Mouse (Mus musculus) liver, embryonic 15.5 days (tissue): ENCODE data around the gene G0s2. TPM values are rescaled to one million over a fixed set of nuclear protein-coding genes. Genes with fewer than 3 reads are reported as not detected.
"Not testable (repeated sequence)": the region's sequence is repeated elsewhere in the genome, so short reads cannot be mapped to it uniquely, and the experiment has no call there.

ENCODE experiments used
- ATAC-seq: fragments of 200-750 bp; cut with Nextera tagmentation; 2 replicates; pipeline ENCODE4 v1.8.0; 2017; ENCODE audit warnings: moderate number of reproducible peaks, mild to moderate bottlenecking, moderate library complexity; ENCODE audit not compliant: insufficient read depth
- H3K27ac ChIP-seq: fragments of 300-500 bp; sonication (generic); replicated peaks from 2 replicates; pipeline ENCODE4 v1.5.1; 2015; ENCODE audit warnings: mild to moderate bottlenecking, inconsistent platforms
- H3K27me3 ChIP-seq: fragments of 300-500 bp; sonication (generic); 2 replicates; pipeline ENCODE4 v1.6.1; 2015; ENCODE audit warnings: mild to moderate bottlenecking, inconsistent platforms
- H3K36me3 ChIP-seq: fragments of 300-500 bp; sonication (generic); replicated peaks from 2 replicates; pipeline ENCODE4 v1.6.1; 2015; ENCODE audit warnings: moderate library complexity, mild to moderate bottlenecking, inconsistent platforms
- H3K4me1 ChIP-seq: fragments of 300-500 bp; sonication (generic); replicated peaks from 2 replicates; pipeline ENCODE4 v1.6.1; 2015; ENCODE audit warnings: inconsistent platforms
- H3K4me2 ChIP-seq: fragments of 300-500 bp; sonication (generic); 2 replicates; pipeline ENCODE4 v1.6.1; 2015; ENCODE audit warnings: moderate library complexity, mild to moderate bottlenecking, inconsistent platforms
- H3K4me3 ChIP-seq: fragments of 300-500 bp; sonication (generic); replicated peaks from 2 replicates; pipeline ENCODE4 v1.5.1; 2015; ENCODE audit warnings: mild to moderate bottlenecking, inconsistent platforms
- H3K9ac ChIP-seq: fragments of 300-500 bp; sonication (generic); 2 replicates; pipeline ENCODE4 v1.6.1; 2015; ENCODE audit warnings: moderate library complexity, mild to moderate bottlenecking, inconsistent platforms
- H3K9me3 ChIP-seq: fragments of 300-500 bp; sonication (generic); replicated peaks from 2 replicates; pipeline ENCODE4 v1.6.1; 2016; ENCODE audit warnings: inconsistent platforms
- WGBS: fragments of 180-500 bp; shearing (Covaris S2); methylation state at CpG from one replicate; pipeline ENCODE4 v1.1.7; 2015; ENCODE audit warnings: mixed read lengths; ENCODE audit not compliant: insufficient replicate concordance; 5-methylcytosine and 5-hydroxymethylcytosine counted together
- polyA plus RNA-seq: library from polyadenylated mRNA; unstranded; fragments of >200 nt; fragmentation: Nextera tagmentation; extraction: Ambion mirVana; gene quantifications from 2 replicates; pipeline ENCODE4 v1.2.1, GENCODE M21; 2015

Gene G0s2
- polyA plus RNA-seq, 1 experiment from 2014 or later, result 105 TPM

DNA sequence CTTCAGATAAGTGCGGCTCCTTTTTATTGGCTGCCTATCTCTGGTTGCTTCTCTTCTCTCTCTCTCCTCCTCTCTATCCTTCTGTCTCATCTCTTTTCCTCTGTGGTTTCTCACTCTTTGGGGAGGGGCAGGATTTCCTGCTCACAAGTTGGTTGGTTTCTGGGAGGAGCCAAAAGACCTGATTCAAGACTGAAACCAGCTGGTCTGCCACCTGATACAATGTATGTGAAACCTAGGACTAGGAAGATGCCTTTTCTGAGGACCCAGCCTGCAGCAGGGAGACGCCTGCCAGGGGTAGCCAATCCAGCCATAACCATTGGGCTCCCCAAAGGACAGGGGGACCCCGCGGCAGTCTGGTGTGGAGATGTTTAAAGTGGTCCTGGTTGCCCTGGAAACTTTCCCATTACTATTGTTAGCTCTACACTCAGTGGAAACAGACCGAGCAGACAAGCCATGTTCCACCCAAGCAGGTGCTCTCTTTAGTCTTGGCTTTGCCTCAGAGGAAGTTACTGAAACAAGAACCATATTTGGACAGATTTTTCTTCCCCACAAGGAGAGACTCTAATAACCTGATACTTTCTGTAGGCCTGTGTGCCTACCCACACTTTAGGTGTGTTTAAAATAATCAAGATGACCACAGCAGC is 8.9 kb downstream of the G0s2 start, which contains the start of gene Hsd11b1:
Gene Hsd11b1 (minus strand): TSS at position 121 of the 644 bp plus-strand sequence.
- no peaks in the 10 kb centered on the region for H3K9me3 ChIP-seq
- H3K4me3 ChIP-seq, result no peak within 1 kb of the TSS
- no peak within 1 kb of the TSS for H3K27ac ChIP-seq
- no peaks in the 10 kb centered on the region for H3K4me1 ChIP-seq
- 34% methylated on average over 5 of the region's 5 CpGs for WGBS
- H3K27me3 ChIP-seq, result no peaks in the 10 kb centered on the region
- no peak for ATAC-seq
- H3K9ac ChIP-seq, result no peak within 1 kb of the TSS
- H3K36me3 ChIP-seq, result no peaks in the 10 kb centered on the region
- no peak within 1 kb of the TSS for H3K4me2 ChIP-seq

DNA sequence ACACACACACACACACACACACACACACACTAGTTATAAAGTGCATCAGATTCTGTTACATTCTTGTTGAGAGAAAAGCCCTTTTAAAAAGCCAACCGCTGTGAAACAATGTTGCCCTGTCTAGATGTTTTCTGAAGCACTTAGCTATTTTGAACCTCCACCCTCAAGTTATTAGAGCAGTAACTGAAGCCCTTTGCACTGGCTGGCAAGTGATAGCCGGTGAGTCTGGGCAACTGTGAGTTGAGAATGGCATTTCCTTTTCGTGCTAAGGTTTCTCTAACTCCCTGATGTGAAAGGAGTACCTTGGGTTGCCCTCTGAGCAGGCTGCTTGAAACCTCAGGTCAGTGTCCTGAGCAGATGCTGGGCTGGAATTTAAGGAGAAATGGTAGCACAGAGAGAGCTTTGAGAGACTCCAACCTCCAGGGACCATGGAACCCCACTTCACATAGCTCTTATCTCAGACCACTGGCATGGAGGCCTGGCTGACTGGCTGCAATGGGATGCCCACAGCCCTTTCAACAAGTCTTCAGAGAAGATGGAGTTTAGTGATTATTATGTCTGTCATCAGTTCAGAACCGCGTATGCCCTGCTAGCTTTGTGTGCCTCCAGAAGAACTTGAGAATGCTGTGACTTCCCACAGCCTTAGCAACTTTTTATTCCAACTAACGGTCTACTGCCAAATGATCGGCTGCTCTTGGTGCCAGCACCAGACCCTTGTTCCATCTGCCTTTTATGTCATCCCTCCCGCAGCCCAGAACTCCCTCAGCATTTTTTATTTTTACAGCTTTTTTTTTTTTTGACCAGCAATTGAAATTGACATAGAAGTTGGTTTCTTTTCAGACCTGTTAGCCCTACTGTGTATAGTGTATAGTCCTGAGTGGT is 9.8 kb downstream of the G0s2 start:
- no peaks in the 10 kb centered on the region for H3K27me3 ChIP-seq
- no peaks in the 10 kb centered on the region for H3K36me3 ChIP-seq
- no peak overlapping the region for H3K9ac ChIP-seq
- no peaks in the 10 kb centered on the region for H3K9me3 ChIP-seq
- no peaks in the 10 kb centered on the region for H3K4me1 ChIP-seq
- ATAC-seq, result no peak
- 51% methylated on average over 8 of the region's 8 CpGs for whole genome bisulfite sequencing
- no peak overlapping the region for H3K27ac ChIP-seq
- H3K4me3 ChIP-seq, result no peak overlapping the region
- H3K4me2 ChIP-seq, result no peak overlapping the region

DNA sequence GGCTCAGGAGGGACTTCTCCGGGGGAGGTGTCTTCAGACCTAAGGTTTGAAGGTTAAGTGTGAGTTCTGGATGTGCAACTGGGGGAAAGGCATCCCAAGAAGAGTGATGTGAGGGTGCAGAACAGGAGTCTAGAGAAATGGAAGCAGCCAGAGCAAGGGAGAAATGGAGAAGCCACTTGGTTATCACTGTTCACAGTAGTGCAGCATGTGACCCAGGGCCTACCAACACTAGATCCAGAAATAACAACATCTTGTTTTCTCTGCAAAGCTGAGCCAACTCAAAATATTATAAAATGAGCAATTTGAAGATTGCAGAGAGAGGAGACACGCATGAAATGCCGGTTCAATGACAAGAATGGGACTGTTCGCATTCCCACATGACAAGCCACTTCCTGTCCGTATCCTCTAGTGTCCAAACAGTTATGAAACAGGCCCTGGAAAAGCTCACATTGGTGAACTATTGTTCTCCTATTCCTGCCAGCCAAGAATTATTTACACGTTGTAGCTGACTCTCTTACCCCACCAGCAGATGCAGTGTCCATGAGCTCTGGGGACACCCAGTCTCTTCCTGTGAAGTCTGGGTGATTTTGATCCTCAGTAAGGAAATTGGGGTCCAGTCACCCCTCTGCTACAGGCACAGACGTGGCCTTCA is 11.0 kb downstream of the G0s2 start:
- ATAC-seq, result 0 out of 2 replicates have a peak, but pooled peaks have one; percentile 22
- Histone ChIP-seq H3K9me3 (no peaks in the 10 kb centered on the region), H3K27me3 (no peaks in the 10 kb centered on the region), H3K4me3 (no peak overlapping the region), H3K4me2 (no peak overlapping the region), H3K36me3 (no peaks in the 10 kb centered on the region), H3K27ac (no peak overlapping the region), H3K4me1 (no peaks in the 10 kb centered on the region), H3K9ac (no peak overlapping the region)
- 44% methylated on average over 7 of the region's 7 CpGs for WGBS

DNA sequence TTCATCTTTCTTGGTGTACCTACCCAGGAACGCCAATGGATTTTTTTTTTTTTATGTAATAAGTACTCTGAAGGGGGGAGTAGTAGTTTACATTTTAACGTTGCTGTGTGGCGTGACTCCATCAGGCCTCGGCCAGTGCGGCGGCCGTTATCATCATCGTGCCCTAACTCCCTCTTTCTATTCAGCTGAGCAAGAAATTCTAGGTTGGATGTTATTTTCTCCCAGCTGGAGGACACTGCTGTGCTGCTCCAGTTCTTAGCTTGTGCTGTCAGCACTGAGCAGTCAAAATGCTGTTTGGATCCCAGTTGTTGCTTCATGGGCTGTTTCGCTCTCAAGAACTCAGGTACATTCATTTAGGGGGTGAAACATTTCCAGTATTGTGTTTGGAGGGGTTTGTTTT is 13.5 kb downstream of the G0s2 start:
- Histone ChIP-seq H3K4me1 (no peaks in the 10 kb centered on the region), H3K9me3 (no peaks in the 10 kb centered on the region), H3K4me3 (no peak overlapping the region), H3K36me3 (no peaks in the 10 kb centered on the region), H3K27me3 (no peaks in the 10 kb centered on the region), H3K9ac (no peak overlapping the region), H3K27ac (no peak overlapping the region), H3K4me2 (no peak overlapping the region)
- 74% methylated on average over 9 of the region's 9 CpGs for WGBS
- ATAC-seq, result no peak

- Histone ChIP-seq H3K4me2 (no peak overlapping the region), H3K4me1 (no peaks in the 10 kb centered on the region), H3K9me3 (no peaks in the 10 kb centered on the region), H3K27me3 (no peaks in the 10 kb centered on the region), H3K36me3 (no peaks in the 10 kb centered on the region), H3K9ac (no peak overlapping the region), H3K27ac (no peak overlapping the region), H3K4me3 (no peak overlapping the region)
- no peak for ATAC-seq
- WGBS, result 46% methylated on average over 5 of the region's 5 CpGs
These were observed 16.4 kb downstream of the G0s2 start for GRCm38 (mm10) chr1:193256621-193257098.

DNA sequence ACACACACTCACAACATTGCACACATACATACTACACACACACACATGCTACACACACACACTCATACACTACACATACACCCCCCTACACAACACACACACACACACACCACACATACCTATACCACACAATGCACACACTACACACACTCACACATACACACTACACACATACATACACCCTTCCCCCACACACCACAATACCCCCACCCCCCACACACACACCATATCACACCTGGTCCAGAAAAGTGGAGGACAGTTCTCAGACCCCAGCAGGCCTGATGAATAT is 16.8 kb downstream of the G0s2 start:
- no peak overlapping the region for H3K9ac ChIP-seq
- no peak overlapping the region for H3K27ac ChIP-seq
- no peaks in the 10 kb centered on the region for H3K4me1 ChIP-seq
- H3K27me3 ChIP-seq, result no peaks in the 10 kb centered on the region
- no peak overlapping the region for H3K4me3 ChIP-seq
- H3K36me3 ChIP-seq, result no peaks in the 10 kb centered on the region
- ATAC-seq, result 0 out of 2 replicates have a peak, but pooled peaks have one; percentile 42
- H3K4me2 ChIP-seq, result no peak overlapping the region
- H3K9me3 ChIP-seq, result no peaks in the 10 kb centered on the region

DNA sequence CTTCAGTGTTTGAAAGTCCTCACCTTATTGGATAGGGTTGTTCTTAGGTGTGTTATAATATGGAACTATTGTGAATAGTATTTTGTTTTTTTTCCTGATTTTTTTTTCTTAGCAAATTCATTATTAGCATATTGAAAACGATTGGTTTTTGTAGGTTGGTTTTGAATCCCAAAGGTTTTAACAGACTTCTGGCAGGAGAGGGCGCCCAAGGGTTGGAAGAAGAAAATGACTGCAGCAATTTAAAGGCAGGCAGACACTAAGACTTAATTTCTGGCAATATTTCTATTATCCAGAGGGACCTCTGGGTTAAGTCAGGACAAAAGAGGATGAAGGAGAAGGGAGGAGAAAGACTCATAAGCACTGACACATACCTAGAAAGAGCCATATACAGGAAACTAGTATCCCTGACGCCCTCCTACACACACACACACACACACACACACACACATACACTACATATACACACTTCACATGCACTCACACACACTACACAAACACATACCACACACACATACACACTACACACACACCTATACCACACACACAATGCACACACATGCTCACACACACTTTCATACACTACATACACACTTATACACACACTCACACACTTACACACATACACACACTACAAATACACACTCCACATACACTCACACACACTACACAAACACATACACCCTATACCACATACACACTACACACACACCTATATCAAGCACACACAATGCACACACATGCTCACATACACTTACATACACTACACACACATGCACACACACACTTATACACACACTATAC is 17.3 kb downstream of the G0s2 start:
- ATAC-seq, result no peak
- Histone ChIP-seq H3K27me3 (no peaks in the 10 kb centered on the region), H3K9me3 (no peaks in the 10 kb centered on the region), H3K4me2 (no peak overlapping the region), H3K36me3 (no peaks in the 10 kb centered on the region), H3K27ac (no peak overlapping the region), H3K4me1 (no peaks in the 10 kb centered on the region), H3K4me3 (no peak overlapping the region), H3K9ac (no peak overlapping the region)
- 22% methylated on average over 3 of the region's 3 CpGs for WGBS

- no peak for ATAC-seq
- WGBS, result 57% methylated on average over 8 of the region's 8 CpGs
These were observed 18.0 kb downstream of the G0s2 start for GRCm38 (mm10) chr1:193255032-193255431.

DNA sequence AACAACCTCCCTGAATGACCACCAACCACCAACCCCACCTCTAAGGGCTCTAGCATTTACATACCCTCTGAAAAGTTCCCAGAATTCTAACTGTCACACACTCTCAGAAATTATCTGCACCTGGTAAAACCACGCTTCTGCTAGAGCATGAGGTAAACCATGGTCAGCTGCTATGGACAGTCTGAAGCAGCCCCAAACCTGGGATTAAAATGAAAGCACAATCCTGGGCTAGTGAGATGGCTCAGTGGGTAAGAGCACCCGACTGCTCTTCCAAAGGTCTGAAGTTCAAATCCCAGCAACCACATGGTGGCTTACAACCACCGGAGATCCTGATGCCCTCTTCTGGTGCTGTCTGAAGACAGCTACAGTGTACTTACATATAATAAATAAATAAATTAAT is 19.1 kb downstream of the G0s2 start:
- H3K9ac ChIP-seq, H3K4me2 ChIP-seq, H3K4me1 ChIP-seq, H3K9me3 ChIP-seq, H3K27me3 ChIP-seq, ATAC-seq, H3K36me3 ChIP-seq, H3K4me3 ChIP-seq, H3K27ac ChIP-seq: not testable (repeated sequence)
- WGBS, result 47% methylated on average over 3 of the region's 3 CpGs

More at GRCm38 (mm10) chr1:193255032-193255431, 18.0 kb downstream of the G0s2 start:
- no peaks in the 10 kb centered on the region for H3K36me3 ChIP-seq
- no peaks in the 10 kb centered on the region for H3K4me1 ChIP-seq
- no peak overlapping the region for H3K4me2 ChIP-seq
- H3K9ac ChIP-seq, result no peak overlapping the region
- no peaks in the 10 kb centered on the region for H3K9me3 ChIP-seq
- H3K27me3 ChIP-seq, result no peaks in the 10 kb centered on the region
- H3K27ac ChIP-seq, result no peak overlapping the region
- H3K4me3 ChIP-seq, result no peak overlapping the region

- WGBS, result 30% methylated on average over 5 of the region's 5 CpGs
- H3K9me3 ChIP-seq, result no peaks in the 10 kb centered on the region
- ATAC-seq, result no peak
- H3K27ac ChIP-seq, result no peak overlapping the region
- no peak overlapping the region for H3K4me2 ChIP-seq
- no peaks in the 10 kb centered on the region for H3K27me3 ChIP-seq
- H3K9ac ChIP-seq, result no peak overlapping the region
- H3K4me1 ChIP-seq, result no peaks in the 10 kb centered on the region
- H3K4me3 ChIP-seq, result no peak overlapping the region
- H3K36me3 ChIP-seq, result no peaks in the 10 kb centered on the region
These were observed 20.4 kb downstream of the G0s2 start for GRCm38 (mm10) chr1:193252616-193253015.

GRCm38 (mm10) chr1:193251386-193251785 is 21.6 kb downstream of the G0s2 start:
- no peak overlapping the region for H3K9ac ChIP-seq
- H3K27ac ChIP-seq, result no peak overlapping the region
- no peaks in the 10 kb centered on the region for H3K4me1 ChIP-seq
- H3K27me3 ChIP-seq, result no peaks in the 10 kb centered on the region
- no peak overlapping the region for H3K4me2 ChIP-seq
- H3K9me3 ChIP-seq, result no peaks in the 10 kb centered on the region
- ATAC-seq, result no peak
- no peak overlapping the region for H3K4me3 ChIP-seq
- WGBS, result 62% methylated on average over 7 of the region's 7 CpGs
- no peaks in the 10 kb centered on the region for H3K36me3 ChIP-seq
